Mouse (Mus musculus): ENCODE data around the gene Trhr2. TPM values are rescaled to one million over a fixed set of nuclear protein-coding genes. Genes with fewer than 3 reads are reported as not detected.

The Trhr2 gene
- polyA plus RNA-seq, 1 experiment from 2014 or later: not detected

GRCm38 (mm10) chr8:122357641-122358040 lies 2.9 kb downstream of the Trhr2 start:
- Histone ChIP-seq H3K27ac (no peak overlapping the region), H3K4me2 (replicated peaks) (no peak overlapping the region), H3K4me1 (replicated peaks; ENCODE audit: control insufficient read depth, insufficient read depth, low read length) (peaks cover 3% of the 10 kb centered on the region; the same call in 1 of the 2 replicates), H3K9me3 (ENCODE audit: control insufficient read depth, low read length) (no peaks in the 10 kb centered on the region), H3K9ac (no peak overlapping the region), H3K27me3 (ENCODE audit: control insufficient read depth, insufficient read depth, low read length) (no peaks in the 10 kb centered on the region), H3K4me3 (replicated peaks; ENCODE audit: low read length) (no peak overlapping the region), H3K36me3 (replicated peaks; ENCODE audit: control insufficient read depth, insufficient read depth) (no peaks in the 10 kb centered on the region)
- DNase-seq (ENCODE audit: low spot score) (no peak), ATAC-seq (ENCODE audit: low FRiP score) (no peak)
- WGBS: 82% methylated on average over 5 of the region's 5 CpGs

GRCm38 (mm10) chr8:122357202-122357601 lies 3.3 kb downstream of the Trhr2 start:
- Histone ChIP-seq H3K27me3 (ENCODE audit: control insufficient read depth, insufficient read depth, low read length) (no peaks in the 10 kb centered on the region), H3K36me3 (replicated peaks; ENCODE audit: control insufficient read depth, insufficient read depth) (no peaks in the 10 kb centered on the region), H3K4me2 (replicated peaks) (no peak overlapping the region), H3K4me1 (replicated peaks; ENCODE audit: control insufficient read depth, insufficient read depth, low read length) (peaks cover 3% of the 10 kb centered on the region; the same call in 1 of the 2 replicates), H3K9me3 (ENCODE audit: control insufficient read depth, low read length) (no peaks in the 10 kb centered on the region), H3K9ac (no peak overlapping the region), H3K4me3 (replicated peaks; ENCODE audit: low read length) (no peak overlapping the region), H3K27ac (no peak overlapping the region)
- DNase-seq (ENCODE audit: low spot score) (no peak), ATAC-seq (ENCODE audit: low FRiP score) (no peak)
- 53% methylated on average over 11 of the region's 11 CpGs for WGBS

DNA sequence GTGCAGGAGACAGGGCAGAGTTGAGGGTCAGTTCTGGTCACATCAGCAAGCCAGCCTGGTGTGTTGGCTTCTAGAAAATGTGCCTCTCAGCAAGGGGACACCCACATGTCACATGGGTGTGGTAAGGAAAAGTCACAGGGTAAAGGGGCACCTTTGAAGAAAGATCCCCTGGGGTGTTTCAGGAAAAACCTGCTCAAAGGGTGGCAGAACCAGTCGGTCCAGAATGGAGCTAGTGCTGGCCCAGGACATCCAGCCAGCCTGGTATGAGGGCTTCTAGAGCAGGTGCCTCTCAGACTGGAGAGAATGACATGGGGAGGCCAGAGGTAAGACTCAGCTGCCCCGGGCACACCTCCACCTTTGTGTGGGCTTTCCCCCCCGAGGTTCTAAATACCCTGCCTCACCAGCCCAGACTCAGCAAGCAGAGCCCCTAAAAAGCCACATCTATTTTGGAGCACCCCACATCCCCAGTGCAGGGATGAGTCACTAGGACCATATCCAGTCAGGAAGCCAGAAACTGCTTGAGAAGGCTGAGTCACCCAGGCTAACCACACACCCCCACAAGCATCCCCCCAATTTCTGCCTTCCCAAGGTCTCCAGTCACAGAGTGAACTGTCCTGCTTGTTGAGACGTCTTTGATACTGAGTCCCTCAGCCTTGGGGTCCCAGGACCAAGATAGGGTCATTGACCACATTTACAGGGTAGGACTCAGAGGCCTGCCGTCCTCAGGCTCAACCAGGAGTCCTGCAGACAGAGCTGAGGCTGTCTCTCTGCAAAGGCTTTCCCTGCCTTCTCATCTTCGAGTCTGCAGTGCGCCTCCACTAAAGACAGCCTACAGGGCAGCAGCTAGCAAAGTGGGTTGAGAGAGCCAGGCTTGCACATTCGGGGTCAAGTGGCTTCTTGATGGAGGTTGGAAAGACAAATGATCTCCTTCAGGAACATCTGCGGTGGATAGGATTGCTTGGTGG lies 4.6 kb downstream of the Trhr2 start:
- Histone ChIP-seq H3K27ac (no peak overlapping the region), H3K9ac (no peak overlapping the region), H3K27me3 (ENCODE audit: control insufficient read depth, insufficient read depth, low read length) (no peaks in the 10 kb centered on the region), H3K4me2 (replicated peaks) (no peak overlapping the region), H3K36me3 (replicated peaks; ENCODE audit: control insufficient read depth, insufficient read depth) (no peaks in the 10 kb centered on the region), H3K4me3 (replicated peaks; ENCODE audit: low read length) (no peak overlapping the region), H3K9me3 (ENCODE audit: control insufficient read depth, low read length) (no peaks in the 10 kb centered on the region), H3K4me1 (replicated peaks; ENCODE audit: control insufficient read depth, insufficient read depth, low read length) (peaks cover 3% of the 10 kb centered on the region)
- no peak for DNase-seq (ENCODE audit: low spot score)
- WGBS: 78% methylated on average over 9 of the region's 9 CpGs
- ATAC-seq (ENCODE audit: low FRiP score): no peak

- Histone ChIP-seq H3K4me2 (replicated peaks) (no peak overlapping the region), H3K4me1 (replicated peaks; ENCODE audit: control insufficient read depth, insufficient read depth, low read length) (peaks cover 12% of the 10 kb centered on the region), H3K27me3 (ENCODE audit: control insufficient read depth, insufficient read depth, low read length) (no peaks in the 10 kb centered on the region), H3K36me3 (replicated peaks; ENCODE audit: control insufficient read depth, insufficient read depth) (no peaks in the 10 kb centered on the region), H3K9me3 (ENCODE audit: control insufficient read depth, low read length) (no peaks in the 10 kb centered on the region), H3K4me3 (replicated peaks; ENCODE audit: low read length) (no peak overlapping the region), H3K9ac (no peak overlapping the region), H3K27ac (no peak overlapping the region)
- no peak for DNase-seq (ENCODE audit: low spot score)
- WGBS: 71% methylated on average over 8 of the region's 8 CpGs
- no peak for ATAC-seq (ENCODE audit: low FRiP score)
Observed at GRCm38 (mm10) chr8:122354157-122354556, 6.4 kb downstream of the Trhr2 start.

GRCm38 (mm10) chr8:122350309-122351089 lies 10.0 kb downstream of the Trhr2 start:
- no peak overlapping the region for H3K9ac ChIP-seq
- DNase-seq (ENCODE audit: low spot score): no peak
- 25% methylated on average over 11 of the region's 11 CpGs for WGBS

GRCm38 (mm10) chr8:122349357-122350297 lies 10.9 kb downstream of the Trhr2 start:
- no peak overlapping the region for H3K9ac ChIP-seq
- 44% methylated on average over 15 of the region's 15 CpGs for WGBS
- H3K36me3 ChIP-seq (replicated peaks; ENCODE audit: control insufficient read depth, insufficient read depth): no peaks in the 10 kb centered on the region
- no peak overlapping the region for H3K4me2 ChIP-seq (replicated peaks)
- no peak overlapping the region for H3K4me3 ChIP-seq (replicated peaks; ENCODE audit: low read length)
- H3K4me1 ChIP-seq (replicated peaks; ENCODE audit: control insufficient read depth, insufficient read depth, low read length): peaks cover 10% of the 10 kb centered on the region
- H3K27ac ChIP-seq: no peak overlapping the region; the same call in 1 of the 2 replicates
- DNase-seq (ENCODE audit: low spot score): no peak
- no peaks in the 10 kb centered on the region for H3K9me3 ChIP-seq (ENCODE audit: control insufficient read depth, low read length)
- no peak for ATAC-seq (ENCODE audit: low FRiP score)
- H3K27me3 ChIP-seq (ENCODE audit: control insufficient read depth, insufficient read depth, low read length): peaks cover 6% of the 10 kb centered on the region

More at GRCm38 (mm10) chr8:122350309-122351089, 10.0 kb downstream of the Trhr2 start:
- H3K27ac ChIP-seq: no peak overlapping the region
- 0 out of 2 replicates have a peak, but pooled peaks cover 5% of the 10 kb centered on the region for H3K27me3 ChIP-seq (ENCODE audit: control insufficient read depth, insufficient read depth, low read length)
- ATAC-seq (ENCODE audit: low FRiP score): no peak
- H3K4me2 ChIP-seq (replicated peaks): no peak overlapping the region
- no peaks in the 10 kb centered on the region for H3K9me3 ChIP-seq (ENCODE audit: control insufficient read depth, low read length)
- H3K4me1 ChIP-seq (replicated peaks; ENCODE audit: control insufficient read depth, insufficient read depth, low read length): peaks cover 9% of the 10 kb centered on the region
- no peaks in the 10 kb centered on the region for H3K36me3 ChIP-seq (replicated peaks; ENCODE audit: control insufficient read depth, insufficient read depth)
- no peak overlapping the region for H3K4me3 ChIP-seq (replicated peaks; ENCODE audit: low read length)

GRCm38 (mm10) chr8:122347811-122348552 lies 12.6 kb downstream of the Trhr2 start:
- no peaks in the 10 kb centered on the region for H3K36me3 ChIP-seq (replicated peaks; ENCODE audit: control insufficient read depth, insufficient read depth)
- H3K4me1 ChIP-seq (replicated peaks; ENCODE audit: control insufficient read depth, insufficient read depth, low read length): peaks cover 24% of the 10 kb centered on the region
- H3K4me3 ChIP-seq (replicated peaks; ENCODE audit: low read length): no peak overlapping the region
- no peak for DNase-seq (ENCODE audit: low spot score)
- peak; percentile 46; the same call in 1 of the 2 replicates for ATAC-seq (ENCODE audit: low FRiP score)
- H3K27me3 ChIP-seq (ENCODE audit: control insufficient read depth, insufficient read depth, low read length): peaks cover 8% of the 10 kb centered on the region
- H3K9me3 ChIP-seq (ENCODE audit: control insufficient read depth, low read length): no peaks in the 10 kb centered on the region
- 66% methylated on average over 5 of the region's 5 CpGs for WGBS
- H3K9ac ChIP-seq: no peak overlapping the region
- H3K27ac ChIP-seq: no peak overlapping the region
- no peak overlapping the region for H3K4me2 ChIP-seq (replicated peaks)

Measured in hindbrain, embryonic 14.5 days (tissue).